Mouse (Mus musculus) bone marrow macrophage, adult 2 months (primary cell): ENCODE measurements at regions not wholly inside any gene's neighbourhood (a gene's known extent, or its start where the extent isn't known, plus 50 kb on each side); places are given as distances from the start of the nearest gene placed in this dataset.

Source experiments
- CTCF ChIP-seq: IDR thresholded peaks from 2 replicates; pipeline ENCODE4 v1.5.1; 2012; ENCODE audit warnings: low read depth, mild to moderate bottlenecking, low read length, moderate library complexity
- POLR2A ChIP-seq: IDR thresholded peaks from 2 replicates; pipeline ENCODE4 v1.6.1; 2012; ENCODE audit warnings: mild to moderate bottlenecking, low read depth, low read length, borderline replicate concordance

- TF ChIP-seq CTCF: no peak
- no peak for TF ChIP-seq POLR2A
These were observed 478.3 kb downstream of the Bnc2 start for GRCm38 (mm10) chr4:84196732-84197131.
